Mouse (Mus musculus) lung, embryonic 14.5 days (tissue): Measurements from ENCODE around the gene Dlg5. TPM values are rescaled to one million over a fixed set of nuclear protein-coding genes. Genes with fewer than 3 reads are reported as not detected.

Source experiments
- ATAC-seq: fragments of 200-750 bp; cut with Nextera tagmentation; 2 replicates; pipeline ENCODE4 v1.8.0; 2017; ENCODE audit warnings: mild to moderate bottlenecking, moderate TSS enrichment, moderate library complexity; ENCODE audit not compliant: insufficient read depth
- DNase-seq: peaks from one replicate; pipeline ENCODE4 v3.0.0-alpha.2; 2015
- H3K27ac ChIP-seq: fragments of 300-500 bp; sonication (generic); 2 replicates; pipeline ENCODE4 v1.5.1; 2014; ENCODE audit warnings: low read depth, mild to moderate bottlenecking, moderate library complexity
- H3K27me3 ChIP-seq: fragments of 300-500 bp; sonication (generic); 2 replicates; pipeline ENCODE4 v1.6.1; 2014; ENCODE audit warnings: low read length, control low read depth; ENCODE audit not compliant: insufficient read depth
- H3K36me3 ChIP-seq: fragments of 300-500 bp; sonication (generic); 2 replicates; pipeline ENCODE4 v1.6.1; 2014; ENCODE audit warnings: control low read depth; ENCODE audit not compliant: insufficient read depth
- H3K4me1 ChIP-seq: fragments of 300-500 bp; sonication (generic); 2 replicates; pipeline ENCODE4 v1.6.1; 2014; ENCODE audit warnings: antibody characterized with exemption, control low read depth; ENCODE audit not compliant: insufficient read depth
- H3K4me2 ChIP-seq: fragments of 300-500 bp; sonication (generic); 2 replicates; pipeline ENCODE4 v1.6.1; 2014; ENCODE audit warnings: mild to moderate bottlenecking
- H3K4me3 ChIP-seq: fragments of 300-500 bp; sonication (generic); 2 replicates; pipeline ENCODE4 v1.5.1; 2014; ENCODE audit warnings: low read depth, low read length
- H3K9ac ChIP-seq: fragments of 300-500 bp; sonication (generic); 2 replicates; pipeline ENCODE4 v1.6.1; 2014
- H3K9me3 ChIP-seq: fragments of 300-500 bp; sonication (generic); 2 replicates; pipeline ENCODE4 v1.6.1; 2016; ENCODE audit warnings: low read depth, low read length, control low read depth
- CTCF ChIP-seq: IDR thresholded peaks from 2 replicates; pipeline ENCODE4 v1.5.1; 2016; ENCODE audit warnings: antibody characterized with exemption, low read depth
- WGBS: fragments of 180-500 bp; shearing (Covaris S2); extraction: QIAGEN DNeasy Blood & Tissue Kit; methylation state at CpG from one replicate; pipeline ENCODE4 v1.1.7; 2014; 5-methylcytosine and 5-hydroxymethylcytosine counted together
- polyA plus RNA-seq: library from polyadenylated mRNA; unstranded; fragments of >200 nt; fragmentation: Nextera tagmentation; extraction: Ambion mirVana; gene quantifications from 2 replicates; pipeline ENCODE4 v1.2.1, GENCODE M21; 2014

Dlg5 gene
- polyA plus RNA-seq, 1 experiment from 2014 or later = 28.9 TPM

DNA sequence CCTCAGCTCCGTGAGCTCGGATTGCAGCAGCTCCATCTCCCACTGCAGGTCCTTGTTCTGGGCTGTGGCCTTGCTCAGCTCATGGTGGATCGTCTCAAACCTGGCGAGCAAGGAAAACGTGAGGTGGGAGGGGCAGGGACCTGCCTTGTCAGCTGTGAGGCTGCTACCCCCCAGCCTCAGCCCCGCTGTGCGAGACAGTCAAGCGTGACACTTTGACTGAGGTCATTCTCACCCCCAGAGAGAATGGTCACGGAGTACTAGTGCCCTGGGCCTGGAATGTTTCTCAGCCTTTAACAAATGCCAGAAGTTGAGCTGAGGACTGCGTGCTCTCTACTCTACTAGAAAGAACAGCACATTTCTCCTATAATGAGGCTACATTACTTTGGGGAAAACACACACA is 69.1 kb downstream of the Dlg5 start:
- TF ChIP-seq CTCF = no peak
- Histone ChIP-seq H3K9me3 (no peaks in the 10 kb centered on the region), H3K4me1 (no peaks in the 10 kb centered on the region), H3K4me3 (no peak overlapping the region), H3K27ac (no peak overlapping the region), H3K4me2 (no peak overlapping the region), H3K27me3 (no peaks in the 10 kb centered on the region), H3K9ac (no peak overlapping the region), H3K36me3 (peaks cover 37% of the 10 kb centered on the region; the same call in 1 of the 2 replicates)
- no peak for DNase-seq
- 78% methylated on average over 10 of the region's 10 CpGs for WGBS
- no peak for ATAC-seq

DNA sequence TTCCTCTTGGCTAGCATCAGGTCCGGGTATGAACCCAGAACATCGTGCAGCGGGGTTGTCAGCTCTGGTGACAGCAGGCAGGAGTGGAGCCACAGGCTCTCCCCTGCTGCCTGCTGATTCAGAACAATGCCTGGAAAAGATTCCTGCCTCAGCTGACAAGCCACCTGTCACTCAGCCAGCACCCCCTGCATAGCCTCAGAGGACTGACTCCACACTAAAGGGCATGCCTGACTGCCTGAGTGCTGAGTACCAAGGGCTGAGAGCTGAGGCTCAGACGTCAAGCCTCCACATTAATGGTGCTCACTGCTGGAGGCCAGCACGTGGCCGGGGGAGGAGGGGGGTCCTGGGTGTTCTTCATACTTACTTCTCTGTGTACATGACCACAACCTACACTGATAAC is 72.4 kb downstream of the Dlg5 start:
- 74% methylated on average over 6 of the region's 6 CpGs for WGBS
- TF ChIP-seq CTCF = no peak

DNA sequence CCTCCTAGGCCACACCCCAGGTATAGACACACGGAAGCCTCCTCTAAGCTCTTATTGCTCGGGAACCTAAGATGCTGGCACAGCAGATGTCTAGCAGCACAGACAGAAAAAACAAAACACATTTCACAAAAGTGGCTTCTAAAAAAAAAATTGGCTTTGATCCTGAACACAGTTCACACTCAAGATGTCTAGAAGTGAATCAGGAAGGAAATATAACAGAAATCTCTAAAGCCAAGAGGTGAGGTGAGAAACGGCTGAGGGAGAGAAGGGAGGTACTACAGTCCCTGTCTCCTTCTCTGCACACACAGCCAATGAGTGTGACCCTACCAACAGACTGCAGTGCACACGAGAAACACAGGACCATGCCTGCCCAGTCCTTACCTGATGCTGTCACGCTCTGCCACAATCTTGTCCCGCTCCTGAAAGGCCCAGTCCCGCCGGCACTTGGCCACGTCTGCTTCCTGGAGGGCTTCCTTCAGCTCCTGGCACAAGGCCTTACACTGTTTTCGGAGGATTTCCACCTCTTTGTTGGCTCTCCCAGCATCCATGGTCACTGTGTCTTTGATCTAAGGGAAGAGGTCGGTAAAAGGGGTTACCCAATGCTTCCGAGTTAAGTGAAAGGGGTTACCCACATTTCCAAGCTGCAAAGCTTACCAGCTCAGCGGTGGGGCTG is 73.9 kb downstream of the Dlg5 start:
- Histone ChIP-seq H3K9ac (no peak overlapping the region), H3K36me3 (peaks cover 55% of the 10 kb centered on the region), H3K27me3 (no peaks in the 10 kb centered on the region), H3K4me2 (no peak overlapping the region), H3K9me3 (no peaks in the 10 kb centered on the region), H3K4me3 (no peak overlapping the region), H3K27ac (no peak overlapping the region), H3K4me1 (no peaks in the 10 kb centered on the region)
- ATAC-seq (no peak), DNase-seq (no peak)
- 75% methylated on average over 13 of the region's 13 CpGs for WGBS
- no peak for TF ChIP-seq CTCF

More for the DNA sequence above, 72.4 kb downstream of the Dlg5 start:
- H3K4me2 ChIP-seq = no peak overlapping the region
- H3K27ac ChIP-seq = no peak overlapping the region
- no peak overlapping the region for H3K9ac ChIP-seq
- ATAC-seq (no peak), DNase-seq (no peak)
- no peaks in the 10 kb centered on the region for H3K4me1 ChIP-seq
- no peak overlapping the region for H3K4me3 ChIP-seq
- H3K27me3 ChIP-seq = no peaks in the 10 kb centered on the region
- H3K9me3 ChIP-seq = no peaks in the 10 kb centered on the region
- peaks cover 66% of the 10 kb centered on the region for H3K36me3 ChIP-seq

DNA sequence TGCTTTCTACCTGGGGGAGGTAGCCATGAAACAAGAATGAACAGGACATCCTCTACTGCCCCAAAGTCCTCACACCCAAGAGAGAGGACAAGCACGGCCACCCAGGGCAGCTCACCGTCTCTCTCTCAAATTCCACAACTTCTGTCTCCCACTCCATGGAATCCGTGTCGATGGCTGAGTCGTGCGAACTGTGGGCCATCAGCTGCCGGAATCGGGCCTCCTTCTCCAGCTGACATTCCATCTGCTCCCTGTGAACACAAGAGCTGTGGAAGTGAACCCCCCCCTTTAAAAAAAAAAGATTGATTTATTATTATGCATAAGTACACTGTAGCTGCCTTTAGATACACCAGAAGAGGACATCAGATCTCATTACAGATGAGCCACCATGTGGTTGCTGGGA is 79.7 kb downstream of the Dlg5 start:
- TF ChIP-seq CTCF = no peak
- DNase-seq (no peak), ATAC-seq (no peak)
- Histone ChIP-seq H3K36me3 (peaks cover 65% of the 10 kb centered on the region), H3K4me1 (no peaks in the 10 kb centered on the region), H3K9ac (no peak overlapping the region), H3K4me2 (no peak overlapping the region), H3K4me3 (no peak overlapping the region), H3K27ac (no peak overlapping the region), H3K9me3 (no peaks in the 10 kb centered on the region), H3K27me3 (no peaks in the 10 kb centered on the region)
- 89% methylated on average over 8 of the region's 8 CpGs for WGBS

DNA sequence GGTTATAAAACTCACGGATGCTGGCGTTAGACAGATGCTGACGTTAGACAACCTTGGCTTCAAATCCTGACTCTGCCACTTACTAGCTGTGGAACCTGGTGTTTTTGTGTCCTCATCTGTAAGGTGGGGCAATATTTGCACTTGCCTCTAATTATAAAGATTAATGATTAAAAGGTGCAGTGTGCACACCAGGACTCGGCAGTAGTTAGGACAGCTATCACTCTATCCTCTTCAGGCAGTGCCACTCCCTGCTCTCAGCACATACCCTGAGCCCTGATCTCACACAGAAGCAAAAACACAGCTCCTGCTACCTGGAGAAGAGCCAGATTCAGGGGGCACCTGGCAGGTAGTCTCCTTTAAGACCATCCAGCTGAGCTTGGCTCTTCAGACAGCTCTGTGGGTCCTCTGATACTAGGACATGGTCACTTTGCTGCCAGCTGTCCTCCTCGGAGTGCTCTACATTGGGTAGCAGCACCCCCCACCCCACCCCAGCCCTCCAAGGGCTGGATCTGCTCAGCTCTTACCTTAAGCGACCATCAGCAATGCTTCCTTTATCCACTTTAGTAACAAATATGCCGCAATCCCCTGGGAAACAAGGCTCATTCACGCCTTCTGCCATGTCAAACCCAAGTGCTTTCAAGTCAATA is 80.9 kb downstream of the Dlg5 start:
- Histone ChIP-seq H3K27ac (no peak overlapping the region), H3K9me3 (no peaks in the 10 kb centered on the region), H3K4me1 (no peaks in the 10 kb centered on the region), H3K4me2 (no peak overlapping the region), H3K27me3 (no peaks in the 10 kb centered on the region), H3K36me3 (peaks cover 58% of the 10 kb centered on the region), H3K4me3 (no peak overlapping the region), H3K9ac (no peak overlapping the region)
- ATAC-seq (no peak), DNase-seq (no peak)
- no peak for TF ChIP-seq CTCF
- WGBS = 85% methylated on average over 8 of the region's 8 CpGs

DNA sequence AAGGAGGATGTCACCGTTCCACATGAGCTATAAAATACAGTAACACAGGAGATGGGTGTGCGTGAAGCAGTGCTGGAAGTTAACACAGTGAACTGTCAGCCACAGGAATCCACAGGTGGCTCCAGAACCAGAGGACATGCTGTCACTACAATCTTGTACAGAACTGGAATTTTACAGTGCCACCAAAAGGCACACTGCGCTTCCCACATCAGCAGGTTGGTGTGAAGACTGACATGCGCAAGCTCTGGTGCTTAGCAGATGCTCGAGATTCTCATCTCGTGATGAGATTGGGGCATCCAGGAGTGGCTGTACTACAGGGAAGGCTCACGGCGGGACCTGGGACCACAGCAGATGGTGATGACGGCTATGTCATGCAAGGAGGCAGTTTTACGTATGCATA is 82.9 kb downstream of the Dlg5 start:
- Histone ChIP-seq H3K9me3 (no peaks in the 10 kb centered on the region), H3K4me3 (no peak overlapping the region), H3K4me1 (no peaks in the 10 kb centered on the region), H3K27ac (no peak overlapping the region), H3K4me2 (no peak overlapping the region), H3K27me3 (no peaks in the 10 kb centered on the region), H3K9ac (no peak overlapping the region), H3K36me3 (peaks cover 60% of the 10 kb centered on the region)
- ATAC-seq = no peak
- 92% methylated on average over 10 of the region's 10 CpGs for WGBS
- TF ChIP-seq CTCF = no peak
- DNase-seq = no peak

DNA sequence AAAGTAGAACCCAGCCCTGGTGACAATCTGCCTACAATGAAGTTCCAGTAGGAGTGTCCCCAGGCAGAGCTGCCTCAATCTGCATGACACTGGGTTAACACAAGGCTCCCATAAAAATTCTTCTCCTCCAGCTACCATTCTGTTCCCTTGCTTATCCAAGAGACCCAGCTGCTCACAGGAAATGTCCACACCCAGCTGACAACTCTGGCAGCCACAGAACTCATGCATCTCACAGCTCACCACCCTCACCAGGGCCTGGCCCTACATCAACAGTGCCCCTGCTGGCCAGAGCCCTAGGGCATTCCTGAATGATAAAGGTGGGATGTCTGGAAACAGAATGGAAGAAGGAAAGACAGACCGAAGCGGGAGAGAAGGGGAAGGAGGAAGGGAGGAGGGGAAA is 96.8 kb downstream of the Dlg5 start:
- WGBS = 74% methylated on average over 2 of the region's 2 CpGs
- peak; percentile 17; the same call in 1 of the 2 replicates for TF ChIP-seq CTCF
- Histone ChIP-seq H3K4me3 (no peak overlapping the region), H3K9ac (no peak overlapping the region), H3K9me3 (no peaks in the 10 kb centered on the region), H3K4me2 (no peak overlapping the region), H3K4me1 (no peaks in the 10 kb centered on the region), H3K36me3 (peaks cover 90% of the 10 kb centered on the region), H3K27me3 (no peaks in the 10 kb centered on the region), H3K27ac (no peak overlapping the region)
- ATAC-seq = no peak
- DNase-seq = no peak
